Mouse (Mus musculus) Muller cell, postnatal 12 days (primary cell): ENCODE measurements around the gene Hsph1.
A peak's percentile ranks its signal among the peaks of the same experiment; 100 is the strongest.

Source experiments
- DNase-seq: peaks from one replicate; pipeline ENCODE4 v3.0.0-alpha.2; 2015; ENCODE audit errors: inconsistent ontology term

The Hsph1 gene

DNA sequence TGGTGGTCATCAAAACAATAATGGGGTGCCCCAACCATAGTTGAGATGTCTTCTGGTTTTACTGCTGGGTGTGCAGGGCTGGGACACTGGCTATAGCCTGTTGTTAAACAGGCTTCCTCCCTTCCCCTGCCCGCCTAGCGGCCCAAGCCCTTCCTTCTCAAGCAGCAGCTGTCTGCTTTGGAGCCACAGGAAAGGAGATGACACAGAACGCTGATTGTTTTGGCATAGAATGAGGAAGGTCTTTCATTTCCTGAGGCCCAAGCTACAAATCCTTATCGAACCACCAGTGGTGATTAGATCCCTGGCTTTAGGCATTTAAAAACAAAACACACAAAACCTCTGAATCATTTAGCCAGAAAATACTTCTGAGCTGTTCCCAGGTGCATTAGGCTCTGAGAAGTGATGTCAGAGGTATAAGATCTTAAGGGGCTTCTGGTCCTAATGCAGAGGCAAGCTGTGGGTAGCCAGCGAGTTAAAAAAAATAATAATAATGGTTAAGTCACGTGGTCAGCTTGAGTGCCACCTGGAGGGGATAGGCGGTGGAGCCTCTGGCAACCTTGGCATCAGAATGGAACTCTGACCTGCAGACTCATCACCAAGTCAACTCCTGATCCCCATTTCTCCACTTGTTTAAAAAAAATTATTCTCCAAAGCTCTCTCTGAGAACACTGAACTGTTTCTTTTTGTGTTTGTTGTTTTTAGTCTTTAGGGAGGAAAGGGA is 47.2 kb downstream of the Hsph1 start:
- DNase-seq: no peak

DNA sequence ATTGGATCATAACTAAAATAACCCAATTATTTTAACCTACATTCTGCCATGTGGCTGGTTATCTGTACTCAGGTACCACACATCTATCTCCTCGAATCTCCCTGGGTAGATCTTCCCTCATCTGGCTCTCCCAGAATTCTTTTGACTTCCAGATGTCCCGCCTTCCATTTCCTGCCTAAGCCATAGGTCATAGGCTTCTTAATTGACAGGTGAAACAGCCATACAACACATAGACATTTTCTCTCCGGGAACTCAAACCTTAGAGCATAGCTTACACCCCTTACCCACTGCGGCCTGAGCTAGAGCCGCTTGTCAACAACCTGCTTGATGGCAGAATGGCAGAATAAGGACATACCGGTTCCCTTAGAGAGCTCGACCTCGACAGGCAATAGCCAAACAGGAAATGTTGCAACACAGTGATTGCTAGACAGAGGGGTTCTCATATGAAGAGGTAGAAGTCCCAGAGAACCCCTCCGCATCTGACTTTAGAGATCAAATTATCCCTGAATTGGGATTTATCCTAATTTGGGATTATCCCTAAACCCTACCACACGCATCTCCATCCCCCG is 48.8 kb downstream of the Hsph1 start:
- DNase-seq: no peak

DNA sequence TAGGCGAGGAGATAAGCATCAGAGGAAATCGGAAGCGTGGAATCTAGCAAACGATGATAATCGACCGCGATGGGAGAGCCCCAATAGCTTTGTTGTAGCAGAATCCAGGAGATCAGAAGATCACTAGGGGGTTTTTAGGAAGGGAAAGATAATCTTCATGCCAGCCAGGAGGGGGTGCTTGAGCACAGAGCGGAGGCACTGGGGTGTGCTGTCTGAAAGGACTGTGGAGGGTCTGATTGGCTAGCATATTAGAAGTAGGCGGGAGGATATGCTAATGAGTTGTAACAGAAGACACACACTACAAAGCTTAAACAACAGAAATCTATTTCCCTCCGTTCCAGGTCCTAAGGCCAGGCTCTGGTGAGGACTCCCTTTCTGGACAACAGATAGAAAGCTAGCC is 50.3 kb downstream of the Hsph1 start:
- no peak for DNase-seq

DNA sequence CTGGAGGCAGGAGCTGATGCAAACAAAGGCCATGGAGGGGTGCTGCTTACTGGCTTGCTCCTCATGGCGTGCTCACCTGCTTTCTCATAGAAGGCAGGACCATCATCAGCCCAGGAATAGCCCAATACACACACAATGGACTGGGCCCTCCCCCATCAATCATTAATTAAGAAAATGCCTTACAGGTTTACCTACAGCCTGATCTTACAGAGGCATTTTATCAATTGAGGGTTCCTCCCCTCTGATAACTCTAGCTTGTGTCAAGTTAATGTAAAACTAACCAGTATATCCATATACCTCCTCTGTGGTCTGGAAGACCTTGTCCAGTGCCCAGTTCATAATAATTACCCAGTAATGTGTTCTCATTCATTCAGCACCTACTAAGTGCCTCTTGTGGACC is 50.9 kb downstream of the Hsph1 start:
- DNase-seq: no peak

DNA sequence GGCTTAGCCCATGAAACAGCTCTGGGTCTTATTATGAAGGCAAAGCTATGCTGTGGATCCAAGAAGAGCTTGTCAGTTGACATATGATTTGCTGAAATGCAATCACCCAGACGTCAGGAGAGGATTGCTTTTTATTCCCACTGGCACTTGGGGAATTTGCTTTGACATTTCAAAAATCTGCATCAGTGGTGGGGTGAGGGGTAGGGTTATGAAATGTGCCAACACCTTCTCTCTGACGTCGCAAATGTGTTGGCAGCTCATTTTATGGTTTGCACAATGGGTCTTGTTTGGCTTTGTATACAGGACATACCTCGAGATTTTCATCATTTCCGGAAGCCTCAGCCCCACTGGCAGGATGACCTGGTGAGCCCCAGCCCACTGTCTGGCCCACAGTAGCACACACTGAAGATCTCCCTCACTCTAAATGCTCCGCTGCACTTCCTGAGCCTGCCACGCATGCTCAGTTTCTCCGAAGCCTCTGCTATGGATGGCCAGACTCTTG is 52.0 kb downstream of the Hsph1 start:
- peak; percentile 90 for DNase-seq

DNA sequence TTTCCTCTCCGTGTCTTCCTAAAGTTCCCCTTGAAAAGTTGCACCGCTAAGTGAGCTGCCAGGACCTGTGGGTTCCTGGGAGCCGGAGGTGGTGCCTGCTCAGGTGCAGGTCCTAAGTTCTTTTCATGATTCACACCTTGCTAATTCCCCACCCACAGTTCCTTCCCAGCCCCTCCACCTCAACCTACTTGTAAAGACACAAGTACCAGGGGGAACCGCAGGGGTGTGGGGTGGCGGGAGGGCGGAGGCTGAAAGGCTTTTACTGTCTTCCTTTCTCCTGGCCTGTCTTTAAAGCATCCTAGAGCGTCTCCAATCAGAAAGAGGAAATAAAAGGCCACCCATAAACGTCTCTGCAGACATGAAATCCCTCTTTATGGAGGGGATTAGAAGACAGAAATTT is 52.7 kb downstream of the Hsph1 start:
- DNase-seq: no peak

DNA sequence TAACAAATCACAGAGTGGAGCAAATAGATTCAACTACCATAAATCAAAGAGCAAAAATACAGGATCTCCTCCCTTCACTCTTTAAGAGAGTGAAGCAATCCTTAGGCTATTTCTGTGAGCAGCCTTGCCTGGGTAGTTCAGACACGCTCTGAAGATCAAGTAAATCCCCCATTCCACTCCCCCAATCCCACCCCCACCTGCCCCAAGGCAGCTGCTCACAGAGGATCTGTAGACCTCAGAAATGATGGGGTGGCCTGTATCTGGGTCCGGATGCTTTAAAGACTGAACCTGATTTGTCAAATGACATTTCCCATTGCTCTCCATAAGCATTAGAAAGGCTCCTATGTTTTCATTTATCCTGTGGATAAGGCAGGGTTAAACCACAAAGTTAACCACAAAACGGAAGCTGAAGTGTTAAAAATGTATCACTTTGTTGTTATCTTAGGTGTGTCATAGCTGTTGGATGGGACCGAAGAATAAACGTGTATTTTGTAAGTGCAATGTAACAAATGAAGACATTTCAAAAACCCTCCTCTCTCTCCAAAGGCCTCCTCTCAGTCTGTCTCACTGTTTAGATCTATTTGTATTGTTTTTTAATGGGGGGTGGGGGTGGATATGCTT is 53.4 kb downstream of the Hsph1 start:
- no peak for DNase-seq

DNA sequence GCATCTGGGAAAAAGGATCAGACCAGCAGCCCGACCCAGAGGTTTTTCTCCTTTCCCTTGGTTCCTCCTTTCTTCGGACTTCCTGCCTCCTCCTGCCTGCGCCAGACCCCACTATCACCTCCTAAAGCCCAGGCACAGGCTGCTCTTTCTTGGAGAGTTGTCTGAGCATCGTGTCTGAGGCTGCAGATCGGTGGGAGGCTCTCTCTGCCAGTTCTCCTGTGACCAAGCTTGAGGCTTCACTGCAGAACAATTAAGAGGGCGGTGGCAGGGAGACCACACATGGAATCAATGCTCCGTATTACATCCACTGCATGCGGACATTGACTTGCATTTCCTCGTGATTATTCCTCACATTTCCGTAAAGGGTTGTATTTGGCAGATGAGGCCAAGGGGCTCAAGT is 58.7 kb downstream of the Hsph1 start:
- no peak for DNase-seq

DNA sequence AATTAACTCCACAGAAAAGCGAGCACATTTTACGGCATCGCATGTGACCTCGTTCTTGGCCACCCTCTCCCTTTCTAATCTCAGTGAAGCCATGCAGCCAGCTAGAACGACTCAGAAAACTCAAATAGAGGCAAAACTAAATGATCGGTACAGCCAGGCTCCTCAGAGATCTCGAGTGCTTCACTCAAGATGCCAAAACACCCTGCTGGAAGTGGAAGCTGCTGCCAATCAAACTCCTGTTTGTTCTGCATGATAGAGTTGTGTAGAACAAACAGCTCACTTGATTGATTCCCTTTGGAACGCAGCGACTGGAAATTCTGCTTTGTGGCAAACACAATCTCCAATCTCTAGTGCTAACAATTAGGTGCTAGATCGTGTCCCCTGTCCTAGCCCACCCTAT is 59.2 kb downstream of the Hsph1 start:
- DNase-seq: peak; percentile 36

DNA sequence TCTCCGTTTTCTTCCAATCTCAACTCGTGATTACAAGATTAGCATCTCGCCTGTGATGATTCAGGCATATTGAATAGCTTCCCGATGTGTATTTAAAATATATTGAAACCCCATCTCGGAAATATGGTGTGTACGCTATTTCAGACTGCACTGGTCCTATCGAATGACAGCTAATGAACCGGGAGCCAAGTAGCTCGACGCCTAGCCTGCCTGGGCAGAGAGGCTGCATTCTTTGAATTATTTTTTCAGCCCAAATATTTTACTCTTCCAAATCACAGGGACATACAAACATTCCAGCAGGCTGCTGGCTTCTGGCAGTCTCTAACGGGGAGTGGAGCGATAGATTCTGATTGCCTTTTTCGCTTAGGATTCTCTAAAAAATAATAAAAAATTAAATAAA is 67.2 kb downstream of the Hsph1 start:
- DNase-seq: peak; percentile 70

DNA sequence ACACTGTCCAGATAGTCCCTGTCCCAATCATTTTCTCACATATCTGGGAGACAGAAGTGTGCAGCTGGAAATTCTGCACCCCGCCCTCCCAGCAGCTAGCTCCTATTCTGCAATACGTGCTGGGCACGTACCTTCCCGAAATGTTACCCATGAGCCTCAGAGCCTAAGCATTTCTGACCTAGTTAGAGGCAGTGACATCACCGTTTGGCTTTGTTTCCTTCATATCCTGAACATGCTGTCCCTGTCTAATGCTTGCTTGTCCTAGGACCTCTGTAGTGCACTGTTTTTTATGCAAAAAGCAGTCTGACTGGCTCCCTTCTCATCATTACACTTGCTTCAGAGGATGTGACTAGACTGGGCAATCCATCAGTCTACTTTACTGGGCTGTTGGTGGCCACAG is 69.2 kb downstream of the Hsph1 start:
- DNase-seq: peak; percentile 87

DNA sequence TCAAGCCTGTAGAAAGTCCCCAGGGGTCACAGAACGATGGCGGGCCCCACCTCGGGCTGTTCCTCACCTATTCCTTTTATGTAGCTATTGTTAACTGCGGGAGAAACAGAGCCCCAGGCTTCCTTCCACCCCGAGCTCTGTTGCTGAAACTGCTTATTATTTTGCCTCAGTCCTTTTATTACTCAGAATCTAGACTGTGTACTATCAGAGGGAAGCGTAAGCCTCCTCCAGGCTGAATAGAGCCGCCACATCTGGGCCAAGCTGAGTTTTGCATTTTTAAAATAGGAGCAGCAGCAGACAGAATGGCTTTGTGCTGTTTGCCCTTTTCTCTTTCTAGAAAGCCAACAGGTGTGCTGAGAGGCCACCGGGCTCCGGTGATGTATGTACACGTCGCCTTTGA is 70.2 kb downstream of the Hsph1 start:
- DNase-seq: no peak
